Mouse (Mus musculus) midbrain, embryonic 11.5 days (tissue): ENCODE measurements at regions not wholly inside any gene's neighbourhood (a gene's known extent, or its start where the extent isn't known, plus 50 kb on each side); places are given as distances from the start of the nearest gene placed in this dataset.

Source experiments
- ATAC-seq: fragments of 200-750 bp; cut with Nextera tagmentation; 2 replicates; pipeline ENCODE4 v1.8.0; 2017; ENCODE audit warnings: moderate TSS enrichment, moderate library complexity; ENCODE audit not compliant: low FRiP score
- DNase-seq: peaks from one replicate; pipeline ENCODE4 v3.0.0; 2015; ENCODE audit warnings: low spot score; ENCODE audit errors: missing footprints
- H3K27ac ChIP-seq: fragments of 300-500 bp; sonication (generic); 2 replicates; pipeline ENCODE4 v1.5.1; 2014; ENCODE audit warnings: low read depth, low read length
- H3K27me3 ChIP-seq: fragments of 300-500 bp; sonication (generic); 2 replicates; pipeline ENCODE4 v1.6.1; 2014; ENCODE audit warnings: mild to moderate bottlenecking, low read length, moderate library complexity, mixed read lengths; ENCODE audit not compliant: control insufficient read depth, insufficient read depth
- H3K36me3 ChIP-seq: fragments of 300-500 bp; sonication (generic); 2 replicates; pipeline ENCODE4 v1.6.1; 2014; ENCODE audit warnings: mild to moderate bottlenecking, low read length, moderate library complexity, mixed read lengths; ENCODE audit not compliant: control insufficient read depth, insufficient read depth
- H3K4me1 ChIP-seq: fragments of 300-500 bp; sonication (generic); 2 replicates; pipeline ENCODE4 v1.6.1; 2014; ENCODE audit warnings: low read length; ENCODE audit not compliant: control insufficient read depth, insufficient read depth
- H3K4me2 ChIP-seq: fragments of 300-500 bp; sonication (generic); 2 replicates; pipeline ENCODE4 v1.6.1; 2014; ENCODE audit warnings: mild to moderate bottlenecking, moderate library complexity
- H3K4me3 ChIP-seq: fragments of 300-500 bp; sonication (generic); 2 replicates; pipeline ENCODE4 v1.5.1; 2014; ENCODE audit warnings: low read depth, low read length
- H3K9ac ChIP-seq: fragments of 300-500 bp; sonication (generic); 2 replicates; pipeline ENCODE4 v1.6.1; 2014; ENCODE audit warnings: low read length
- H3K9me3 ChIP-seq: fragments of 300-500 bp; sonication (generic); 2 replicates; pipeline ENCODE4 v1.6.1; 2016; ENCODE audit warnings: low read length; ENCODE audit not compliant: control insufficient read depth
- WGBS: fragments of 180-500 bp; shearing (Covaris S2); extraction: QIAGEN DNeasy Blood & Tissue Kit; methylation state at CpG from one replicate; pipeline ENCODE4 v1.1.7; 2014; 5-methylcytosine and 5-hydroxymethylcytosine counted together

GRCm38 (mm10) chr11:113100800-113101199, 318.8 kb downstream of the Sox9 start:
- H3K27ac ChIP-seq = no peak overlapping the region
- DNase-seq = no peak
- no peak overlapping the region for H3K9ac ChIP-seq
- no peak overlapping the region for H3K4me2 ChIP-seq
- WGBS = 23% methylated on average over 9 of the region's 9 CpGs
- no peak for ATAC-seq
- no peak overlapping the region for H3K4me3 ChIP-seq
- no peaks in the 10 kb centered on the region for H3K9me3 ChIP-seq
- peaks cover 11% of the 10 kb centered on the region for H3K4me1 ChIP-seq
- no peaks in the 10 kb centered on the region for H3K36me3 ChIP-seq
- H3K27me3 ChIP-seq = no peaks in the 10 kb centered on the region

- no peak overlapping the region for H3K9ac ChIP-seq
Measured at GRCm38 (mm10) chr11:113101534-113101933, 319.5 kb downstream of the Sox9 start.

DNA sequence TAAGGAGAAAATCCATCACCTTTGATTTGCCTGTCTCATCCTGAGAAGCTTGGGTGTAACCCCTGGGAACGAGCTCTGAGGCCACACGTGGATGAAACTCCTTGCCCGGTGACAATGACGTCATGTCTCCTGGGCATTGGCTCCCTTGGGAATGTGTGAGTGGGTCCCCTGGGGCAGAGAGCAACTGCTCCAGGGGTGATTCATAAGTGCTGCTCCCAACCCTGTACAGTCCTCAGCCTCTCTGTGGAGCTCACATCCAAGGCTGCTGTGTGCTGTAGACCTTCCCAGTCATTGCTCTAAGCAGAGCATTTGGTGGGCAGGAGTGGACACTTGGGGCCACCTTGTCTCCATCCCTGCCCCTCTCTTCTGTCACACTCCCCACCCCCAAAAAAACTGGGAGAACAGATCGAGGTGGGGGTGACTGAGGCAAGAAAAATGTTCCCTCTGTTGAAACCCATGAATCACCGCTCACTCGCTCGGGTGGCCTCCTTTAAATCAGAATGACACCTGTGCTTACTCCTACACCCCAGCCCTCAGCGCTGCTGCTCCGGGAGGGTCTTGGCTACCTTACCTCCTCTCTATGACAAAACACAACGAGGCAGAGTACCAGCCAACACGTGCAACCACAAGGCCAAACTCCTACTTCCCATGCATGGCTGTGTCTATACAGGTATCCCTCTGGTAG, 321.3 kb downstream of the Sox9 start:
- Histone ChIP-seq H3K4me2 (no peak overlapping the region), H3K36me3 (no peaks in the 10 kb centered on the region), H3K9ac (no peak overlapping the region), H3K27ac (no peak overlapping the region), H3K4me3 (no peak overlapping the region), H3K27me3 (no peaks in the 10 kb centered on the region), H3K4me1 (peaks cover 11% of the 10 kb centered on the region), H3K9me3 (no peaks in the 10 kb centered on the region)
- WGBS = 91% methylated on average over 12 of the region's 12 CpGs
- DNase-seq (no peak), ATAC-seq (no peak)

More at GRCm38 (mm10) chr11:113101534-113101933, 319.5 kb downstream of the Sox9 start:
- H3K27ac ChIP-seq = no peak overlapping the region
- no peak overlapping the region for H3K4me2 ChIP-seq
- WGBS = 50% methylated on average over 11 of the region's 11 CpGs
- H3K27me3 ChIP-seq = no peaks in the 10 kb centered on the region
- DNase-seq (no peak), ATAC-seq (peak; percentile 45; the same call in 1 of the 2 replicates)
- H3K4me1 ChIP-seq = peaks cover 11% of the 10 kb centered on the region
- H3K4me3 ChIP-seq = no peak overlapping the region
- no peaks in the 10 kb centered on the region for H3K36me3 ChIP-seq
- H3K9me3 ChIP-seq = no peaks in the 10 kb centered on the region

DNA sequence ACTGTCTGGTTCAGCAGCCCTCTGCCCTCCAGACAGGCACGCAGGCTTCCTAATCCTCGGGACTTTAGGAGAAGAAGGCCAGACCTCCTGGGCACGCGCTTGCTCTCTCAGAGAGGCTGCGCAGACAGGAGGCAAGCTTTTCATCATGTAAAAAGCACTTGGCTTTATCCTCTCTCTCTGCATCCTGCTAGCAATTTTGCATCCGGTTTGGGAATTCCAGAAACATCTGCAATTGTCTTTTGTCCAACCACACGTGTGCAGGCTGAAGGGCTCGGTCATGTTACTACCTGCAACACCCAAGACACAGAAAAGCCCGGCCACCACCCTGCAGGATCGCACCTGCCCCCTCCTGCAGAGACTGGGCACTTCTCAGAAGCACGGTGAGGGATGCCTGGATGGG, 323.3 kb downstream of the Sox9 start:
- DNase-seq (no peak), ATAC-seq (no peak)
- Histone ChIP-seq H3K9ac (no peak overlapping the region), H3K4me1 (peaks cover 11% of the 10 kb centered on the region), H3K9me3 (no peaks in the 10 kb centered on the region), H3K27me3 (no peaks in the 10 kb centered on the region), H3K36me3 (no peaks in the 10 kb centered on the region), H3K4me2 (no peak overlapping the region), H3K27ac (no peak overlapping the region), H3K4me3 (no peak overlapping the region)
- 77% methylated on average over 11 of the region's 11 CpGs for WGBS

- Histone ChIP-seq H3K36me3 (no peaks in the 10 kb centered on the region), H3K9me3 (no peaks in the 10 kb centered on the region), H3K4me1 (peaks cover 3% of the 10 kb centered on the region), H3K27ac (no peak overlapping the region), H3K9ac (no peak overlapping the region), H3K4me2 (no peak overlapping the region), H3K27me3 (no peaks in the 10 kb centered on the region), H3K4me3 (no peak overlapping the region)
- ATAC-seq = no peak
- no peak for DNase-seq
- 78% methylated on average over 16 of the region's 16 CpGs for WGBS
Measured at GRCm38 (mm10) chr11:113107205-113107844, 325.3 kb downstream of the Sox9 start.

GRCm38 (mm10) chr11:113107966-113108699, 326.1 kb downstream of the Sox9 start:
- Histone ChIP-seq H3K4me3 (no peak overlapping the region), H3K27ac (no peak overlapping the region), H3K9ac (no peak overlapping the region), H3K9me3 (no peaks in the 10 kb centered on the region), H3K36me3 (no peaks in the 10 kb centered on the region), H3K4me1 (peaks cover 3% of the 10 kb centered on the region), H3K4me2 (no peak overlapping the region), H3K27me3 (no peaks in the 10 kb centered on the region)
- DNase-seq (no peak), ATAC-seq (no peak)
- 80% methylated on average over 10 of the region's 10 CpGs for WGBS

DNA sequence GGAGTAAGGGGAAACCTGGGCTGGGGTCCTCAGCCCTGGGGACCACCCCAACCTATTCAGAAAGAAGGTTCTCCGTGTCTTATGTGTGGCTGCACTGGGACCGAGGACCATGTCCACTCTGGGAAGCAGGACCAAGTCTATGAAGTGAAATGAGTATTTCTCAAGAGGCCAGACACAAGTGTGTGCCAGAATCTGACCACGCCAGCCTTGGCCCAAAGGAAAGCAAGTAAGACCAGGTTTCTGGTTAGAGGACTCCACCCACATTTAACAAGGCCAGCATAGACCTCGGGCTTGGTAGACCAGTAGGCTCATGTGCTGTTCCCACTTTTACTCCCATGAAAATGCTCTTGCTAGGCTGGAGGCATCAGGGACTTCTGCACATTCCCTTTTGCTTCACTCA, 327.1 kb downstream of the Sox9 start:
- no peak overlapping the region for H3K9ac ChIP-seq
- no peak overlapping the region for H3K27ac ChIP-seq
- H3K4me3 ChIP-seq = no peak overlapping the region
- ATAC-seq (no peak), DNase-seq (no peak)
- H3K4me2 ChIP-seq = no peak overlapping the region
- peaks cover 3% of the 10 kb centered on the region for H3K4me1 ChIP-seq
- H3K9me3 ChIP-seq = no peaks in the 10 kb centered on the region
- WGBS = 94% methylated on average over 4 of the region's 4 CpGs
- no peaks in the 10 kb centered on the region for H3K27me3 ChIP-seq
- no peaks in the 10 kb centered on the region for H3K36me3 ChIP-seq

DNA sequence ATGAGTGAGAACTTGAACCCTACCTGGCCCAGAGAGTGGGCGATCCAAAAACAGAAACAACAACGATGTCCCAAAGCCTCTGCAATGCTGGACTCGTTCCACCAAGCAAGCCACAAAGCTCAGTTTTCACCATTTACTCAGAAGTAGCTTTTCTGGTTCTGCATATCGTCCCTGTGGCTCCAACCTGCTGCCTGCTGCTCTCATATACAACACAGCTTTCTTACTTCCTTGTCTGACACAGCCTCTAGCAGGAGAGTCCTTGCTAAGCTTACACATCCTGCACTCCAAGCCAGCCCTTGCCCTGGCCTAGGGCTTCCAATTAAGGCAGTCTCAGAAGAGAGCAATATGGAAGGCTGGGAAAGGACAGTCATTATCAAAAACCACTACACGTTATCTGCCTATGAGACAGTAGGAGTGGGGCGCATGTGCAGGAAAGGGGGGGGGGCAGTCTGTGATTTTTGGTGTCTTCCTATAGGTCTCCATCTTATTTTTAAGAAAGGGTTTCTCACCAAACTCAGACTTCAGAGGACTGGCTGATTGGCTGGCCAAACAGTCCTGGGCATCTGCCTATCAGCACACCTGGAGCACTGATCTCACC, 331.3 kb downstream of the Sox9 start:
- no peaks in the 10 kb centered on the region for H3K9me3 ChIP-seq
- H3K4me3 ChIP-seq = no peak overlapping the region
- H3K27me3 ChIP-seq = no peaks in the 10 kb centered on the region

More for the DNA sequence above, 331.3 kb downstream of the Sox9 start:
- no peak overlapping the region for H3K4me2 ChIP-seq
- H3K9ac ChIP-seq = no peak overlapping the region
- no peak overlapping the region for H3K27ac ChIP-seq
- DNase-seq (no peak), ATAC-seq (no peak)
- H3K4me1 ChIP-seq = peaks cover 3% of the 10 kb centered on the region
- 88% methylated on average over 6 of the region's 6 CpGs for WGBS
- no peaks in the 10 kb centered on the region for H3K36me3 ChIP-seq
